Mouse (Mus musculus) liver, embryonic 14.5 days (tissue): ENCODE results near the gene Mroh3.

ENCODE experiments used
- CTCF ChIP-seq: IDR thresholded peaks from 2 replicates; pipeline ENCODE4 v1.5.1; 2016; ENCODE audit warnings: antibody characterized with exemption, low read depth, control low read depth
- EP300 ChIP-seq: IDR thresholded peaks from 2 replicates; pipeline ENCODE4 v1.6.1; 2016; ENCODE audit warnings: antibody characterized with exemption, low read depth

- no peak for TF ChIP-seq CTCF
- no peak for TF ChIP-seq EP300
Measured at GRCm38 (mm10) chr1:136226626-136227025, 14.0 kb upstream of the Mroh3 start.
